Mouse (Mus musculus) thymus, postnatal 4 days (tissue): Measurements from ENCODE around the gene Cenpj.
A peak's percentile ranks its signal among the peaks of the same experiment; 100 is the strongest.

ENCODE experiments used
- DNase-seq: peaks from one replicate; pipeline ENCODE4 v3.0.0; 2021

Gene Cenpj

GRCm38 (mm10) chr14:56575416-56575815 is at the start of gene Cenpj, which contains the start of gene Parp4:
Cenpj (minus strand) TSS chr14:56575425.
Parp4 (plus strand) TSS chr14:56575619.
- peak; percentile 79 for DNase-seq

DNA sequence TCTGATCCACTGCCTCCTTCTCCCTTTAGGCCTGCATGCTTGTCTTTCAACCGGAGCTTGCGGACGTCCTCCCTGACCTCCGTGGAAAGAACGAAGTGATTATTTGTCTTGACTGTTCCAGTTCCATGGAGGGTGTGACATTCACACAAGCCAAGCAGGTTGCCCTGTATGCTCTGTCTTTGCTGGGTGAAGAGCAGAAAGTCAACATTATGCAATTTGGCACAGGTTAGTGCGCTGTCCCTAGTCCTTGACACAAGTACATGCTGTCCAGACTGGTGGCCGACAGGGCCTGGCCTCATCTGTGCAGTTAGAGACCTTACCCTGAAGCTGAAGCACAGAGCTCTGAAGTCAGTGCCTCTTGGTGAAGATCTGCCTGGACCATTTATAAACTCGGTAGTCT is 45.2 kb upstream of the Cenpj start:
- DNase-seq, result no peak

DNA sequence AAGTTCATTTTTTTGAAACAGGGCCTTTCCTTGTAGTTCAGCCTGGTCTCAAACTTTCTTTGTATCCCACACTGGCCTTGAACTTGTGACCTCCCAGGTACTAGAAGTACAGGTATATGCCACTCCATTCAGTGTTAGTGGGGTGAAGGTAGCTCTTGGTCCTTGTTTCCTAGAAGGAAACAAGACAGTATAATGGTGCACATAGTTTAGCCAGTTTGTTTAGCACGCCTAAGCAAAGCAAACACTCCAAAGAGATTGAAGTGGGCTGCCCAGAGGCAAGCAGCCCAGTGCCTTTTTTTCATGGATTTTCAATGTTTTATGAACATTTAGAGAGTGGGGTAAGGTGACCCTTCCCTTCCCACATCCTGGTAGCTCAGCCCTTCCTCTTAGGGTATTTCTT is 42.2 kb upstream of the Cenpj start:
- no peak for DNase-seq

DNA sequence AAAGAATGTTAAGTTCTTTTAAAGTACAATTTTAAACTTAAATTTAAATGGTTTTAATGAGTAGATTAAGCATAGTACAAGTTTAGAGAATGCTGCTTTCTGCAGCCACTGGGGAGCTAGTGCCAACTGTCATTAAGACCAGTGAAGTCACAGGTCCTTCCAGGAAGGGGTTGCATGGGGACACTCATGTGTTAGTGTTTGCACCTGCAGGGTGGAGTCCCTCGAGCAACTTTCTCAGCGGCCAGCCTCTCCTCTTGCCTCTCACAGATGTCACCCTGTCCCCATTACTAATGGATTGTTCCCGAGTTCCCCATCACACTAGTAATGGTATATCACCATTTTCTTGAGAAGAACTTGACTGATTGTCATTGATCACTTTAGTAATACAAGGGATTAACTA is 38.0 kb upstream of the Cenpj start:
- no peak for DNase-seq

- no peak for DNase-seq
Measured at GRCm38 (mm10) chr14:56605136-56605535, 29.9 kb upstream of the Cenpj start.

- no peak for DNase-seq
Measured at GRCm38 (mm10) chr14:56604438-56604837, 29.2 kb upstream of the Cenpj start.

- DNase-seq, result no peak
Measured at GRCm38 (mm10) chr14:56602069-56602468, 26.8 kb upstream of the Cenpj start.

DNA sequence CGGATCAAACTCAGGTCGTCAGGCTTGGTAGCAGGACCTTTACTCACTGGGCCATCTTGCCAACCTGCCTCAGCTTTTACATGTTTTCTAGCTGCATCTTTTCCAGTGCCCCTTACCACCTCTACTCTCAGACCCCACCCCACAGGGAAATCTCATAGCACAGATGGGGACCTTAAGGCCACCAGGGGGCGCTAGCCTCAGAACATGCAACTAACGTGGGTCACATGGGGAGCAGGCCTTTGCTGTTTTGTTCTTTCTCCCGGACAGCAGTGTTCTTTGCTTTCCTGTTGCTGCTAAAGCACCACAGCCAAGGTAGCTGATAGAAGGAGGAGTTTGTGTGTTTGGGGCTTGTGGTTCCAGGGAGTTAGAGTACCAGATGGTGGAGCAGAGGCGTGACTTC is 23.5 kb upstream of the Cenpj start:
- DNase-seq, result peak; percentile 90

GRCm38 (mm10) chr14:56594811-56595210 is 19.6 kb upstream of the Cenpj start:
- no peak for DNase-seq

GRCm38 (mm10) chr14:56592191-56592590 is 17.0 kb upstream of the Cenpj start:
- DNase-seq, result no peak

GRCm38 (mm10) chr14:56582294-56582693 is 7.1 kb upstream of the Cenpj start:
- no peak for DNase-seq

GRCm38 (mm10) chr14:56581117-56581516 is 5.9 kb upstream of the Cenpj start:
- no peak for DNase-seq

- DNase-seq, result no peak
Measured at GRCm38 (mm10) chr14:56579011-56579410, 3.8 kb upstream of the Cenpj start.

DNA sequence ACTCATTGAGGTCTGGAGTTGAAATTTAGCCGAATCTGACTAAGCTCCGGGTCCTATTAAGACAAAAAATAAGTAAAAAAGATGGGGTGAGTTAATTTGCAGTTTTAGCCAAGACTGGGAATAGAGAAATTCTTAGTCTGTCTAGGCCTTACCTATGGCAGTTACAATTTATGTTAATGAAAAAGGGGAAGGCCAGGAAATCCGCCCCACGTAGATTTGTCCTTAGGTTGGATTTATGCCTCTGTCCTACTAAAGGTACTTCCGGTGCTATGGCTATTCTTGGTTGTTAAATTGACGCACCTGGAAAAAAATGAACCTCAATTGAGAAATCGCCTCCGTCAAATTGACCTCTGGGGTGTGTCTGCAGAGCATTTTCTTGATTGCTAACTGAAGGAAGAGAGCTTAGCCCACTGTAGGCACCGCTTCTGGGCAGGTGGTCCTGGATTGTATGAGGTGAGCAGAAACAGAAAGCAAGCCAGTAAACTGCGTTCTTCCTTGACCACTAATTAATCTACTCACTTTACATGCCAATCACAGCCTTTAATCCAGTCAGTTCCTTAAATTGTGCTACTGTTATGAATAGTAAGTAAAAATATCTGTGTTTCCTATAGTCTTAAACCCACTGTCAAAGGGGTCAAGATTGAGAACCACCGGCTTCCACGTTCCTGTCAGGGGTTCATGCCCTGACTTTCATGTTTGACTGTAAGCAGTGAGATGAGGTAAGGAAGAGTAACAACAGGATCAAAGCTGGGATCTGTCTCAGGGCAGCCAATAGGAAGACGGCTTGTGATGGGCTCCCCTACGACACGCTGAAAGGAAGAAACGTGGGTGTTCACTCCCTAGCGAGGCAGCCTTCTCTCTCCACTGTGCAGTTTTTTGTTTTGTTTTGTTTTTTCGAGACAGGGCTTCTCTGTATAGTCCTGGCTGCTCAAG is 1.0 kb upstream of the Cenpj start:
- DNase-seq, result peak; percentile 39

DNA sequence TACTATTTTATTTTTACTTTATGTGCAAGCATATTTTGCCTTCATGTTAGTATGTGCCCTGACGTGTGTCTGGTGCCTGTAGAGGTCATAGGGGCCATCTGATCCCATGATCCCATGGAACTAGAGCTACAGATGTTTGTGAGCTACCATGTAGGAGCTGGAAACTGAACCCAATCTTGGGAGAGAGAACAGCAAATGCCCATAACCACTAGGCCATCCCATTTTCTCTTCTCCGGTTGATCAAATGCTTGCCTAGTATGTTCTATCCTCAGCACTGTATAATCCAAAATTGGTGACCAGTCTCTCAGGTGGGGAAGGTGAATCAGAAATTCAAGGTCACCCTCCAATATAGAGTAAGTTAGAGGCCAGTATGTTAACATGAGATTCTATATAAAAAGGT is 2.7 kb downstream of the Cenpj start:
- no peak for DNase-seq

DNA sequence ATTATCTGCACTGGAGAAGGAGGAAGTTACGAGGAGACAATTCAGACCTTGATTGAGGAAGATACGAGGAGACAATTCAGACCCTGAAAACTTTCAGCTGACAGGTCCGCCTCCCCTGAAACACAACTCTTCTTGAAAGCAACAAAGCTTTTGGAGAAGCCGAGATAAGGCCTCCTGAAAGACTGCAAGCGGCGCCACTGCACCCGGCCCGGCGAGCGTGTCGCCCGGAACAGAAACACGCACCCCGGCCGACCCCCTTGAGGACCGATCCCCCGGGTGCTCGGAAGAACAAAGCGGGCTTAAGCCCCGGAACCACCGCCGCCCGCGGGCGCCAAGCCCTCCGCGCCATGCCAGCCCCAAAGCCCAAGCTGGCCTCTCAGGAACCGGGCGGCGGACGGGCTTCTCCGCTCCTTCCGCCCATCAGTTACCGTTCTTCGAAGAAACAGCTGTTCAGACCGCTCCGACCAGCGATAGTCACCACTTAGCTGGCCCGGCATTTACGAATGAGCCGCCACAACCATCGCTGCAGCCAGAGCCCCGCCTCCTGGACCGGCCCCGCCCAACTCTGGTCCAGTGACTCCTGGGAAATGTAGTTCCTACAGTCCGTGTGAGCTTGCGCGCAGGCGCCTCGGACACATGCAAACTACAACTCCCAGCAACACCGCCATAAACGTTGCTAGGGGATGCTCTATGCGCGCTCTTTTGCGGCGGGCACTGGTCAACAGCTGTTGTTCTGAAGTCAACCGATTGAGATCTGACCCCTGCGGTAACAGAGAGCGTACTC is 3.7 kb downstream of the Cenpj start:
- peak; percentile 96 for DNase-seq

DNA sequence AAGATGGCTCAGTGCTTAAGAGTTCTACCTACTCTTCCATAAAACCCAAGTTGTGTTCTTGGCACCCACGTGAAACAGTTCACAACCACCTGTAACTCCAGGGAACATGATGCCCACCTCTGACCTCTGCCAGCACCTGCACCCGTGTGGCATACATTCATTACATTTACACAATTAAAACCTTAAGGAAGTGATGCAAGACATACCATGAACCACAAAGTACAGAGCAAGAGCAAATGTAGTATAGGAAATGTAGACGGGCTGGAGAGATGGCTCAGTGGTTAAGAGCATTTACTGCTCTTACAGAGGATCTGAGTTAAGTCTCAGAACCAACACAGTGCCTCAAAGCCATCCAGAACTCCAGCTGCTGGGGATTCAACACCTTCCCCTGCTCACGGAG is 6.2 kb downstream of the Cenpj start:
- no peak for DNase-seq

- DNase-seq, result no peak
Measured at GRCm38 (mm10) chr14:56567476-56567875, 7.7 kb downstream of the Cenpj start.

GRCm38 (mm10) chr14:56559134-56559533 is 16.1 kb downstream of the Cenpj start:
- no peak for DNase-seq

DNA sequence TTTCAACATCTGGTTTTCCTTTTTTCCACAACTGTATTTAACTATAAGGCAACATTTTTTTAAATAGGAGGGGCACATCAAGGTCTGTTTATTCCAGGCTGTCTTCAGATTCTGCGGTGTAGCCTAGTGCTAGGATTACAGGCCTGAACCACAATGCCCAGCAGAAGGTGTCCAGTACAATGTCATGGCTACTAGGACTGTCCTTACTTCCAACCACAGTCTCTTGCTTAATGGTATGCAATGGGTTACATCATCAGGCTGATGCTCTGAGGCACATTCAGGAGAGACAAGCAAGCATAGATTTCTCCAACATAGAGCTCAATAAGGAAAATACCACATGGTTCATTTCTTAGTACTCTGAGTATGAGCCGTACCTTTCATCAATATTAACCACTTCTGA is 20.5 kb downstream of the Cenpj start:
- DNase-seq, result no peak

GRCm38 (mm10) chr14:56553331-56553730 is 21.9 kb downstream of the Cenpj start:
- DNase-seq, result no peak

- DNase-seq, result no peak
Measured at GRCm38 (mm10) chr14:56552924-56553323, 22.3 kb downstream of the Cenpj start.

DNA sequence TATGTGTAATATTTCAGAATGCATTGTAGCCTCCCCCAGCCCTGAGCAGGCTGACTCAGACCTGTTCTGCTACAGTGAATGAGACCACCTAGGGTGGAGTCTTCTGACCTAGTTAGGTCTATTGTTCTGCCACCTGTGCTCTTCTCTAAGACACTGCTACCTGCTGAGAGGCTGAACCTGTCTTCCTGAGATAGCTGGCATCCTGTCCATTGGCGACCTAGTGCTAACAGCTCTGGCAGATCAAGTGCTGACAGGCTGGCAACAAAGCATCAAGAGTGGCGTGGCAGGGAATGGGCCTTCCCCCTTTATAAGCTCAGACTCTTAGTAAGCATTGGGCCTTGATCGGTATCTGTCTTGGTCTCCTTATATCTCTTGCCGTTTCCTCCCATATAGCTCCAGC is 24.3 kb downstream of the Cenpj start:
- DNase-seq, result no peak

- no peak for DNase-seq
Measured at GRCm38 (mm10) chr14:56545491-56545890, 29.7 kb downstream of the Cenpj start.
